Mouse (Mus musculus) testis, adult 2 months (tissue): ENCODE measurements at regions not wholly inside any gene's neighbourhood (a gene's known extent, or its start where the extent isn't known, plus 50 kb on each side); places are given as distances from the start of the nearest gene placed in this dataset.

Experiments used
- CTCF ChIP-seq: fragments of 200-500 bp; IDR thresholded peaks from 2 replicates; pipeline ENCODE4 v1.5.1; 2012; ENCODE audit warnings: low read depth, mild to moderate bottlenecking, inconsistent platforms, low read length, moderate library complexity; ENCODE audit not compliant: control insufficient read depth, insufficient read depth, insufficient replicate concordance
- POLR2A ChIP-seq: fragments of 200-500 bp; IDR thresholded peaks from 2 replicates; pipeline ENCODE4 v1.6.1; 2012; ENCODE audit warnings: low read depth, mild to moderate bottlenecking, inconsistent platforms, low read length, moderate library complexity; ENCODE audit not compliant: control insufficient read depth

GRCm38 (mm10) chr11:113032487-113033228 is 250.6 kb downstream of the Sox9 start:
- TF ChIP-seq CTCF (no peak), POLR2A (no peak)
